Mouse (Mus musculus) C2C12 (cell line): Measurements from ENCODE around the gene Lamc2.

ENCODE experiments used
- CEBPB ChIP-seq: IDR thresholded peaks from one replicate; pipeline ENCODE4 v1.6.1; 2011; ENCODE audit warnings: low read depth, mild to moderate bottlenecking, control low read depth, moderate library complexity
- CTCF ChIP-seq: IDR thresholded peaks from one replicate; pipeline ENCODE4 v1.5.1; 2011; ENCODE audit not compliant: control insufficient read depth, insufficient read depth, insufficient read length
- MAX ChIP-seq: IDR thresholded peaks from one replicate; pipeline ENCODE4 v1.6.1; 2011; ENCODE audit warnings: mild to moderate bottlenecking, control low read depth
- MYOD1 ChIP-seq: IDR thresholded peaks from one replicate; pipeline ENCODE4 v1.6.1; 2011; ENCODE audit warnings: low read depth; ENCODE audit not compliant: control insufficient read depth, insufficient read length
- MYOG ChIP-seq: IDR thresholded peaks from one replicate; pipeline ENCODE4 v1.6.1; 2011; ENCODE audit not compliant: control insufficient read depth, insufficient read length; ENCODE audit errors: extremely low read depth
- USF1 ChIP-seq: IDR thresholded peaks from one replicate; pipeline ENCODE4 v1.6.1; 2011; ENCODE audit warnings: low read depth, mild to moderate bottlenecking, control low read depth, moderate library complexity

- TF ChIP-seq CTCF (no peak), MYOG (no peak), USF1 (no peak), CEBPB (no peak), MAX (no peak), MYOD1 (no peak)
Measured at GRCm38 (mm10) chr1:153073441-153073840, 112.8 kb downstream of the Lamc2 start.
